Mouse (Mus musculus) Patski (cell line): ENCODE measurements around the gene Eif2b5. TPM values are rescaled to one million over a fixed set of nuclear protein-coding genes. Genes with fewer than 3 reads are reported as not detected.
"Not testable (repeated sequence)": the region's sequence is repeated elsewhere in the genome, so short reads cannot be mapped to it uniquely, and the experiment has no call there.

Source experiments
- ATAC-seq: fragments of 100-300 bp; one replicate; pipeline ENCODE4 v1.8.0; 2021
- CTCF ChIA-PET: fragments of 350-600 bp; sonication (Branson Sonifier 250); formaldehyde crosslinking; loops from one replicate; lab custom pipeline; 2022; ENCODE audit warnings: inconsistent platforms; lab: Charles Lee
- POLR2A ChIA-PET: fragments of 350-600 bp; sonication (Branson Sonifier 250); formaldehyde crosslinking; loops from one replicate; lab custom pipeline; 2022; ENCODE audit warnings: antibody characterized with exemption, inconsistent platforms; lab: Charles Lee
- DNase-seq: peaks from one replicate; pipeline ENCODE4 v3.0.0-alpha.2; 2011; ENCODE audit warnings: low read depth, low spot score
- H3K27me3 ChIP-seq: fragments of 371-371 bp; one replicate; pipeline ENCODE4 v1.5.1; 2021
- CTCF ChIP-seq: fragments of 100-300 bp; IDR thresholded peaks from one replicate; pipeline ENCODE4 v1.5.1; 2021
- in situ Hi-C: fragments of 300-500 bp; cut with MboI; formaldehyde crosslinking; loops from 3 replicates; pipeline ENCODE4 v1.11.1; 2018; ENCODE audit warnings: low pct_unique_long_range_greater_than_20kb, mixed read lengths
- polyA plus RNA-seq: library from polyadenylated mRNA; unstranded; gene quantifications from one replicate; pipeline ENCODE4 v1.2.3, GENCODE M21; 2021

Gene Eif2b5
- polyA plus RNA-seq, 1 experiment from 2014 or later: 82.8 TPM

DNA sequence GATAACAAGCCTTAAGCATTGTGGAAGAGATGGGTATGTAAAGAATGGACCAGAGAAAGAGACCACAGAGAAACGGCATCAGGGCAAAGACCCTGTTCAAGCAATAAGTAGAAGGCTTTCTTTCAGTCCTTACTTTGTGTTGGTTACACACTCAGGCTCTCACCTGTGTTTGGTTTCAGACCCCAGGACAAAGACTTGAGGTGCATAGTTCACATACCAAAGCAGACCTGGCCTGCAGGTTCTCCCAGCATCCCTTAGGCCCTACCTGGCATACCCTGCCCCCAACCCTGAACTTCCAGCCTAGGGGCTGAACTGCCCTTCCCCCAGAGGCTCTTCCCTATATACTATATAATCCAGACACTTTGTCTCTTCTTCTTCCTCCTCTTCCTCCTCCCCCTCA, 23.3 kb upstream of the Eif2b5 start:
- CTCF ChIA-PET: no interaction called here
- no peak for ATAC-seq
- no peak for TF ChIP-seq CTCF
- no peaks in the 10 kb centered on the region for H3K27me3 ChIP-seq
- in situ Hi-C loops: no loop called here
- DNase-seq: no peak
- POLR2A ChIA-PET: no interaction called here

DNA sequence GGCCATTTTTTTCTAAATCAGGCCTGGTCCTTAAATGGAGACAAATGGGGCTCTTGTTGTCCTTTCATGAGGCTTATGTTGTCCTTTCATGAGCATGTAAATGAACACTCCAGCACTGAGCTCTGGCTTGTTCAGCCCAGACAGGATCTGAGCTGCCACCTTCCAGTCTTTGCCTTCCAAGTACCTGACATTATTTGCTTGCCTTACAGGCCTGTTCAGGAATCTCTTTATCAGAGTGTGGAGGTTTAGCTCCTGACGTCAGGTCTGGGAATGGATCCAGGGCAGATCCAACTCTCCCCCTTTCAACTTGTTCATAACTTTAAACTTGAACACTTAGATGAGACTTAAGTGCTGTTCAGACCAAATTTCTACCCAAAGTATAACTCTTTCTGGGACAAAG, 21.8 kb upstream of the Eif2b5 start:
- TF ChIP-seq CTCF: no peak
- H3K27me3 ChIP-seq: no peaks in the 10 kb centered on the region
- no peak for DNase-seq
- in situ Hi-C loops: no loop called here
- CTCF ChIA-PET: no interaction called here
- ATAC-seq: no peak
- POLR2A ChIA-PET: no interaction called here

- ATAC-seq (no peak), DNase-seq (no peak)
- in situ Hi-C loops: no loop called here
- TF ChIP-seq CTCF: no peak
- ChIA-PET POLR2A (no interaction called here), CTCF (no interaction called here)
- no peaks in the 10 kb centered on the region for H3K27me3 ChIP-seq
Measured at GRCm38 (mm10) chr16:20477270-20477669, 21.3 kb upstream of the Eif2b5 start.

DNA sequence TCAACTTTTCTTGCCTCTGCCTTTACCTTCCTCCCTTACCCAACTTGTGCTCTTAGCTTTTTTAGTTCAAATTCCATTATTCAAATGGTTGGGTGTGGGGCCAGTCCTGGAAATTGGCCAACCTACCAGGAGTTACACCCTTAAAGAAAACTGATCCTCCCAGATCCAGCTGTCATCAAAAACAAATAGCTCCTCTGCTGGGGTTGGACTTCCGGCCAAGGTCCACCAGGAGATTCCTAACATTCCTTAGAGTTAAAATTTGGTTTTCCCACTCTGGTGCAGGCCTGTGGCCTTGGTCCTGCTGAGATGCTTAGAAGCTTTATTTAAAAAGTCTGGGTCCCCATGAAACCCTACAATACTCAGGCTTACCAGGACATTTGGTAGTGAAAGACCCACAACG, 20.1 kb upstream of the Eif2b5 start:
- CTCF ChIA-PET: no interaction called here
- ATAC-seq (no peak), DNase-seq (no peak)
- TF ChIP-seq CTCF: no peak
- H3K27me3 ChIP-seq: no peaks in the 10 kb centered on the region
- in situ Hi-C loops: no loop called here
- POLR2A ChIA-PET: no interaction called here

- not testable (repeated sequence) for H3K27me3 ChIP-seq
Measured at GRCm38 (mm10) chr16:20479026-20479760, 19.4 kb upstream of the Eif2b5 start.

DNA sequence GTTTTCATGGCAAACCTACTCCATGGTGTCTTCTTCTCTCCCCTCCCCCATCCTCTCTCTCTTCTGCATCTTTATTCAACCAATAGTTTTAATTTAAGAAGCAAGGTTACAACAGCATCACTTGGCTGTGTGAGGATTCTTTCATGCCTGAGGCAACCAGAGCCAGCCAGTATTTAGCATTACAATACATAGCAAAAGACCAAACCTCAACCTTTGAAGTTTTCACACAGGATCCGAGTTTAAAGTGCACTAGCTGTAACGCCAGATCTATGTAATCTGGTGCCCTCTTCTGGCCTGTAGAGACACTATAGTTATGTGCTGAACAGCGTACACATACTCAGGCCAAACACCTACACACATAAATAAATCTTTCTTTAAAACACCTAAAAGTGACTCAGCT, 18.5 kb upstream of the Eif2b5 start:
- no peaks in the 10 kb centered on the region for H3K27me3 ChIP-seq
- TF ChIP-seq CTCF: peak; percentile 67
- in situ Hi-C loops: no loop called here
- DNase-seq (no peak), ATAC-seq (no peak)
- ChIA-PET CTCF (interaction anchor here (1.0 kb wide), 1 partner anchor 54 kb away, joined by 3 read pairs; the partner anchor contains the start of gene Abcc5), POLR2A (no interaction called here)

More at GRCm38 (mm10) chr16:20479026-20479760, 19.4 kb upstream of the Eif2b5 start:
- in situ Hi-C loops, DNase-seq, CTCF ChIA-PET, ATAC-seq: not testable (repeated sequence)
- POLR2A ChIA-PET: interaction anchor here (0.6 kb wide), 1 partner anchor 66 kb away, joined by 3 read pairs; no protein-coding TSS in a partner anchor

DNA sequence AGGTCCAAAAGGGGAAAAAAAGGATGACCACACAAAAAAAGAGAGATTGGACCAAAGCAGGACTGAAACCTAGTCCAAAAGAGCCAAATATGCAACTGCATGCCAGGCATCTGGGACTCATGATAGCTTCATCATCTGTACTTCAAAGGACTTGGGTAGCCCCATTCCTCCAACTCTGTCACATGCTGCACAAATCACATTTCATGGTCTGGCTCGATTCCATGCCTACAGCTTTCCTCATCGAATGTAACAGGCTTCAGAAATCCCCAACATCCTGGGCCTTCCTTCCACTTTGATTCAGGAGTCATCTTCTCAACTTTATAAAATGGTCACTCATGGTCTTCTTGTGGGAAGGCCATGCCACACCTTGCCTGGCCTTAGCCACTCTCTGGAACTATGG, 16.9 kb upstream of the Eif2b5 start:
- DNase-seq: no peak
- no peak for TF ChIP-seq CTCF
- ATAC-seq: no peak
- H3K27me3 ChIP-seq: no peaks in the 10 kb centered on the region
- CTCF ChIA-PET: no interaction called here
- in situ Hi-C loops: no loop called here
- POLR2A ChIA-PET: no interaction called here

- ATAC-seq, H3K27me3 ChIP-seq, POLR2A ChIA-PET, CTCF ChIA-PET, in situ Hi-C loops, DNase-seq: not testable (repeated sequence)
Measured at GRCm38 (mm10) chr16:20483716-20484115, 14.9 kb upstream of the Eif2b5 start.

DNA sequence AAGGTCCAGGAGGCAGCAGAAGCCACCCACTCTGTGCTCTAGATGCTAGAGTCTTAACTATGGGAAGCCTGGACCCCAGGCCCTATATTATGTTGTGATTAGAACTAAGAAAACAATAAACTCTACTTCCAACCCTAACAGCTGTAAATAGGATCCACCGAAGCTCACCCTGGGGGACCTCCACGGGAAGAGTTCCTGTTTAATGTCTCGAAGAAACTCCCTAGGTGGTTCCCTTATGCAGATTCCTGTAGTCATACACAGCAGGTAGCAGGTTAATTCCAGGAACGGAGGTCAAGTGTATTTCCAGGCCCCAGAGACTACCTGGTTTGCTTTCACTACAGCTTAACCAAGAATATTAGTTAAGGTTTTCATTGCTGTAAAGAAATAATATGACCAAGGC, 13.6 kb upstream of the Eif2b5 start:
- ChIA-PET CTCF (no interaction called here), POLR2A (no interaction called here)
- TF ChIP-seq CTCF: no peak
- in situ Hi-C loops: no loop called here
- DNase-seq: no peak
- no peak for ATAC-seq
- H3K27me3 ChIP-seq: no peaks in the 10 kb centered on the region

GRCm38 (mm10) chr16:20486048-20486447, 12.6 kb upstream of the Eif2b5 start:
- no peak for ATAC-seq

DNA sequence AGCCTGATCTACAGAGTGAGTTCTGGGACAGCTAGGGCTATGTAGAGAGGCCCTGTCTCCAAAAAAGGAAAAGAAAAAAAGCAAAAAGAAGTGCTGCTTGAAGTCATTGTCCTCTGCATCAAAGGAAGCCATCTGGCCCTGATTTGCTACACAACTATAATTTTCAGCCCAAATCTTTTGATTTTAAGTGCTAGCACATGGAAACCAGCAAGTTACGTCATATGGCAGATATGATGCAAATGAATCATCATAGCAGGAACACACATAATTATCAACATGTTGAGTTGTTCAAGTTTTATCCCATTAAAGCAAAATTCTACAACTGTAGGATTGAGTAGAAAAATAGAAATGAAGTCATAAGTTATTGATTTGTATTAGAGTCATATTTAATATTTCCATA, 10.5 kb upstream of the Eif2b5 start:
- in situ Hi-C loops: no loop called here
- DNase-seq (no peak), ATAC-seq (no peak)
- ChIA-PET CTCF (no interaction called here), POLR2A (no interaction called here)
- no peaks in the 10 kb centered on the region for H3K27me3 ChIP-seq
- no peak for TF ChIP-seq CTCF

More at GRCm38 (mm10) chr16:20486048-20486447, 12.6 kb upstream of the Eif2b5 start:
- no peak for TF ChIP-seq CTCF
- ChIA-PET CTCF (no interaction called here), POLR2A (no interaction called here)
- in situ Hi-C loops: no loop called here
- no peak for DNase-seq
- no peaks in the 10 kb centered on the region for H3K27me3 ChIP-seq

- CTCF ChIA-PET, POLR2A ChIA-PET, in situ Hi-C loops, H3K27me3 ChIP-seq, DNase-seq, ATAC-seq: not testable (repeated sequence)
Measured at GRCm38 (mm10) chr16:20488751-20489150, 9.9 kb upstream of the Eif2b5 start.
